Mouse (Mus musculus) thymus, adult 2 months (tissue): Measurements from ENCODE around the gene Auts2.

Source experiments
- CTCF ChIP-seq: fragments of 200-500 bp; IDR thresholded peaks from 2 replicates; pipeline ENCODE4 v1.5.1; 2012; ENCODE audit warnings: mild to moderate bottlenecking, control low read depth, low read length, moderate library complexity, borderline replicate concordance; ENCODE audit not compliant: control insufficient read depth, poor library complexity, insufficient read depth; ENCODE audit errors: extremely low read depth
- POLR2A ChIP-seq: fragments of 200-500 bp; IDR thresholded peaks from 2 replicates; pipeline ENCODE4 v1.6.1; 2012; ENCODE audit warnings: mild to moderate bottlenecking, low read length, control low read depth, moderate library complexity; ENCODE audit not compliant: control insufficient read depth, poor library complexity, insufficient read depth; ENCODE audit errors: extremely low read depth

GRCm38 (mm10) chr5:131510659-131511058 lies 1032.5 kb downstream of the Auts2 start:
- TF ChIP-seq CTCF (no peak), POLR2A (no peak)
